Mouse (Mus musculus): Measurements from ENCODE around the gene Nwd2. TPM values are rescaled to one million over a fixed set of nuclear protein-coding genes. Genes with fewer than 3 reads are reported as not detected.

Nwd2 gene
- total and polyA plus RNA-seq, 2 experiments from 2014 or later, result 13.7 to 21.0 TPM

DNA sequence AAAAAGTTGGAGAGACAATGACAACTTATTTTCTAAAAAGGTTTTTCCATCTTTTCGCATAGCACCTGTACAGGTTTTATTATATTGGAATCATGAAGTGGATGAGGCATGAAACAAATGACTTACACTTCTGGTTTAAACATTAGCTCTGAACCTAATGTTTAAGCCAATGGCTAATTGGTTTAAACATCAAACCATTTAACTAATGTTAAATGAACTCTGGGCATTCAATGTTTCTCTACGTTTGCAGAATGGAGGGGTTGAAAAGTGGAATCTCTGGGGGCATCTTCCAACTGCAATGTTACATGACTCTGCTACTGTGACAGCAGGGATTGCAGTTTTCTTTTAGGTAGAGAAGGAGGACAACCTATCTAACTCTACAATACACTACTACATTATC, 27.0 kb downstream of the Nwd2 start:
- Histone ChIP-seq H3K4me2 (ENCODE audit: low read depth, low read length, poor library complexity, severe bottlenecking) (no peak overlapping the region), H3K27me3 (ENCODE audit: insufficient read depth, low read length) (no peaks in the 10 kb centered on the region), H3K36me3 (ENCODE audit: insufficient read depth, low read length) (no peaks in the 10 kb centered on the region), H3K9ac (replicated peaks; ENCODE audit: low read length, poor library complexity, severe bottlenecking) (no peak overlapping the region), H3K4me3 (ENCODE audit: low read depth, low read length) (no peak overlapping the region), H3K4me1 (ENCODE audit: insufficient read depth, low read length) (no peaks in the 10 kb centered on the region), H3K9me3 (ENCODE audit: low read length) (no peaks in the 10 kb centered on the region), H3K27ac (ENCODE audit: low read depth, low read length) (no peak overlapping the region)
- WGBS, result 92% methylated on average over 2 of the region's 2 CpGs
- ATAC-seq (ENCODE audit: low FRiP score) (no peak), DNase-seq (ENCODE audit: low spot score) (no peak)
- no peak for TF ChIP-seq CTCF (IDR thresholded peaks at IDR 0.05)

DNA sequence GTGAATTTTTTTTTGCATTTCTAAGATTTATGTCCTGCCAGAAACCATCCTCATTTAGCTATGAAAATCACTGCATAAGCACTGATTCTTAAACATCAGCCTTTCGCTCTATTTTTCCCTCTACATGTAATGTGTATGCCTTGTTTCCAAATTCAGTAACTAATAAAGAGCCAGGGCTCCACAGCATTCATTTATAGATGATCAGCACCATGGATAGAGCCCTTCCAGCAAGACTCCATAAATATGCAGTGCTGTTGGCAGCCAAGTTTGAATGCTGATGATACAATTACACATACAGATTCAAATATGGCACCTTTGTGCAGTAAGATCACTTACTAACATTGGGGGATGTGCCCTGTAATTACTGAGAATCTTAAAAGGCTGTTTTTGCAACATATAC, 40.2 kb downstream of the Nwd2 start:
- Histone ChIP-seq H3K4me3 (ENCODE audit: low read depth, low read length) (no peak overlapping the region), H3K36me3 (ENCODE audit: insufficient read depth, low read length) (no peaks in the 10 kb centered on the region), H3K27ac (ENCODE audit: low read depth, low read length) (no peak overlapping the region), H3K4me2 (ENCODE audit: low read depth, low read length, poor library complexity, severe bottlenecking) (no peak overlapping the region), H3K27me3 (ENCODE audit: insufficient read depth, low read length) (no peaks in the 10 kb centered on the region), H3K4me1 (ENCODE audit: insufficient read depth, low read length) (no peaks in the 10 kb centered on the region), H3K9me3 (ENCODE audit: low read length) (no peaks in the 10 kb centered on the region), H3K9ac (replicated peaks; ENCODE audit: low read length, poor library complexity, severe bottlenecking) (no peak overlapping the region)
- DNase-seq (ENCODE audit: low spot score) (peak; percentile 4), ATAC-seq (ENCODE audit: low FRiP score) (no peak)
- WGBS, result 81% methylated on average over 1 of the region's 1 CpGs
- TF ChIP-seq CTCF (IDR thresholded peaks at IDR 0.05), result no peak

DNA sequence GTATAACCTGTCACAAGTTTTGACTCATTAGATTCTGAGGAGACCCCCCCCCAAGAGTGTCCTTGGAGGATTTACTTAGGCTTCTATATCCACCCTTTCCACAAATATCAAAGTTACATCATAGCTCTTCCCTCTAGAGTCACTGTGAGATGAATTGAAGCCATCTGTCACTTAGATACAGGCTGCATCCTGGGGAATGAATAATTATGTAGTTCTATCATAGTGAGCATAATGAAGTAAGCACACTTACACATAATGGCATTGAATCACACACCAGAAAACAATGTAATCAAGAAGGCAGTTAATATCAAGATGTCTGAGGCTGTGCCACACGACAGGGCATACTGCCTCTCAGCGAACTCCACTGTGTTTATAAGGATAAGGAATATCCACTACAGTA, 47.9 kb downstream of the Nwd2 start:
- 62% methylated on average over 2 of the region's 2 CpGs for WGBS
- Histone ChIP-seq H3K4me2 (ENCODE audit: low read depth, low read length, poor library complexity, severe bottlenecking) (no peak overlapping the region), H3K4me3 (ENCODE audit: low read depth, low read length) (no peak overlapping the region), H3K9ac (replicated peaks; ENCODE audit: low read length, poor library complexity, severe bottlenecking) (no peak overlapping the region), H3K9me3 (ENCODE audit: low read length) (no peaks in the 10 kb centered on the region), H3K4me1 (ENCODE audit: insufficient read depth, low read length) (no peaks in the 10 kb centered on the region), H3K36me3 (ENCODE audit: insufficient read depth, low read length) (no peaks in the 10 kb centered on the region), H3K27me3 (ENCODE audit: insufficient read depth, low read length) (no peaks in the 10 kb centered on the region), H3K27ac (ENCODE audit: low read depth, low read length) (no peak overlapping the region)
- peak; percentile 24 for DNase-seq (ENCODE audit: low spot score)
- ATAC-seq (ENCODE audit: low FRiP score), result no peak; the same call in 1 of the 2 replicates
- TF ChIP-seq CTCF (IDR thresholded peaks at IDR 0.05), result no peak

DNA sequence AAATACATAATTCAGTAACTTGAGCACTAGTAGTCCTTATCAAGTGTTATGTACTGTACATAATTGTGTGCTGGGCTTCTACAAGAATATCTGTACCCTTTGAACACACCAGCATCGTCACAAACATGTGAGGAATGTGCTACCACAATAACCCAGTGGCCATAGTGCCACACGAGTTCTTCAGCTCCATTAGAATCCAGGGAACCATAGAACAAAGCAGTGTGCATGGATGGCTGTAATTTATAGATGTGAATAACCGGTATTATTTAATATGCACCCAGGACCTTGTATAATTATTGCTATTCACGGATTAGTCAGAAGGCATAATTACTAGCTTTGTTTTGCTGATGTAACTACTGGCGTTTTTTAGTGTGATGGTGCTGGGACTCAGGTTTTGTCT, 48.3 kb downstream of the Nwd2 start:
- DNase-seq (ENCODE audit: low spot score) (no peak), ATAC-seq (ENCODE audit: low FRiP score) (no peak)
- no peaks in the 10 kb centered on the region for H3K4me1 ChIP-seq (ENCODE audit: insufficient read depth, low read length)
- TF ChIP-seq CTCF (IDR thresholded peaks at IDR 0.05), result no peak
- H3K4me2 ChIP-seq (ENCODE audit: low read depth, low read length, poor library complexity, severe bottlenecking), result no peak overlapping the region
- no peaks in the 10 kb centered on the region for H3K9me3 ChIP-seq (ENCODE audit: low read length)
- H3K4me3 ChIP-seq (ENCODE audit: low read depth, low read length), result no peak overlapping the region
- WGBS, result 72% methylated on average over 5 of the region's 5 CpGs
- H3K9ac ChIP-seq (replicated peaks; ENCODE audit: low read length, poor library complexity, severe bottlenecking), result no peak overlapping the region
- no peak overlapping the region for H3K27ac ChIP-seq (ENCODE audit: low read depth, low read length)
- H3K36me3 ChIP-seq (ENCODE audit: insufficient read depth, low read length), result no peaks in the 10 kb centered on the region
- no peaks in the 10 kb centered on the region for H3K27me3 ChIP-seq (ENCODE audit: insufficient read depth, low read length)

DNA sequence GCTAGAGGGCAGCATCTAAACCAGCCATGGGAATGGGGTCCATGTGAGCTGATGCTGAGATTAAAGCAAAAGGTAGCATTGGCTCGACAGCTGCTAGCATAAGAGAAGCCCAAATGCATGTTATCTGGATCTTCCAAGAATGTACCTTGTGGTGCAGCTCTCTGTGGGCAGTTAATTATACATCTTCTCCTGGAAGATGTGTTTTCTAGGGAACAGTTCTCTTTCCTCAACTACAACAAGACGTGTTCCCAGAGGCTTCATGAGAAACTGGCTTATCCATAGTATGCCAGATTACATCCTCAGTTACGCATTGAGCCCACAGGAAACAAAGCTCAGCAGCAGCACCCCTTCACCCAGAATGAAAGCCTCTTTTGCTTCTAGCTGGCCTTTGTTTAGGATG, 80.1 kb downstream of the Nwd2 start:
- Histone ChIP-seq H3K4me1 (ENCODE audit: insufficient read depth, low read length) (no peaks in the 10 kb centered on the region), H3K27ac (ENCODE audit: low read depth, low read length) (no peak overlapping the region), H3K27me3 (ENCODE audit: insufficient read depth, low read length) (no peaks in the 10 kb centered on the region), H3K9ac (replicated peaks; ENCODE audit: low read length, poor library complexity, severe bottlenecking) (no peak overlapping the region), H3K9me3 (ENCODE audit: low read length) (no peaks in the 10 kb centered on the region), H3K36me3 (ENCODE audit: insufficient read depth, low read length) (no peaks in the 10 kb centered on the region), H3K4me2 (ENCODE audit: low read depth, low read length, poor library complexity, severe bottlenecking) (no peak overlapping the region), H3K4me3 (ENCODE audit: low read depth, low read length) (no peak overlapping the region)
- DNase-seq (ENCODE audit: low spot score), result no peak
- ATAC-seq (ENCODE audit: low FRiP score), result no peak
- WGBS, result 53% methylated on average over 3 of the region's 3 CpGs
- no peak for TF ChIP-seq CTCF (IDR thresholded peaks at IDR 0.05)

DNA sequence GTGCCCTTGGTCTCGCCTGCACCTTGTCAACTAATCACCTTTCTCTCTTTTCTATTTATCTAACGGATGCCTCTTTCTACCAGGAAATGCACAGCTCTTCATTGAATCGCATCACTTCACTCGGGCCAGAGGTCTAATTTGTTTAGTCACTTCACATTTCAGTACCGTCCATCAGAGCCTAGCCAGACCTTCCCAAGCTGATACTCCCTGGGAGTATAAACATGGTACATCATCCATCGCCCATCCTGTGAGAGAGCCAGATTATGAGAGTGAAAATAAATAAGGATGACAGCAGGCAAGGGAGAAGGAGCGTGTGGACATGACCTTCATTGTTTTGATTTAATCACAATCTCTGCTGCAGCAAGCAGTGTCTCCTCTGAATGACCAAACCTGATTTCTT, 86.6 kb downstream of the Nwd2 start:
- no peak overlapping the region for H3K4me2 ChIP-seq (ENCODE audit: low read depth, low read length, poor library complexity, severe bottlenecking)

More for the DNA sequence above, 86.6 kb downstream of the Nwd2 start:
- 80% methylated on average over 7 of the region's 7 CpGs for WGBS
- no peak for TF ChIP-seq CTCF (IDR thresholded peaks at IDR 0.05)
- ATAC-seq (ENCODE audit: low FRiP score), result no peak
- Histone ChIP-seq H3K9ac (replicated peaks; ENCODE audit: low read length, poor library complexity, severe bottlenecking) (no peak overlapping the region), H3K27me3 (ENCODE audit: insufficient read depth, low read length) (no peaks in the 10 kb centered on the region), H3K27ac (ENCODE audit: low read depth, low read length) (no peak overlapping the region), H3K36me3 (ENCODE audit: insufficient read depth, low read length) (no peaks in the 10 kb centered on the region), H3K9me3 (ENCODE audit: low read length) (no peaks in the 10 kb centered on the region), H3K4me3 (ENCODE audit: low read depth, low read length) (no peak overlapping the region), H3K4me1 (ENCODE audit: insufficient read depth, low read length) (no peaks in the 10 kb centered on the region)
- peak; percentile 29 for DNase-seq (ENCODE audit: low spot score)

All from midbrain, postnatal 0 days (tissue).